Mouse (Mus musculus) G1E (cell line): ENCODE results near the gene Doxl2. TPM values are rescaled to one million over a fixed set of nuclear protein-coding genes. Genes with fewer than 3 reads are reported as not detected.

Experiments used
- ATAC-seq: 2 replicates; pipeline ENCODE4 v1.8.0; 2016; ENCODE audit warnings: mild to moderate bottlenecking; ENCODE audit not compliant: insufficient number of reproducible peaks, poor library complexity, low FRiP score, severe bottlenecking; ENCODE audit errors: extremely low read depth
- DNase-seq: peaks from one replicate; pipeline ENCODE4 v3.0.0; 2012; ENCODE audit warnings: low spot score
- H3K27me3 ChIP-seq: 2 replicates; pipeline ENCODE4 v1.6.1; 2012; ENCODE audit warnings: mild to moderate bottlenecking, low read length, inconsistent platforms; ENCODE audit not compliant: insufficient read depth
- H3K36me3 ChIP-seq: replicated peaks from 2 replicates; pipeline ENCODE3; 2012; ENCODE audit warnings: mild to moderate bottlenecking, inconsistent platforms
- H3K4me1 ChIP-seq: 2 replicates; pipeline ENCODE4 v1.6.1; 2012; ENCODE audit warnings: low read depth, low read length, inconsistent platforms, mixed read lengths; ENCODE audit not compliant: insufficient read depth
- H3K4me3 ChIP-seq: 2 replicates; pipeline ENCODE4 v1.5.1; 2012; ENCODE audit warnings: low read depth, mild to moderate bottlenecking, inconsistent platforms, low read length, moderate library complexity, mixed read lengths
- H3K9me3 ChIP-seq: replicated peaks from 2 replicates; pipeline ENCODE4 v1.6.1; 2012; ENCODE audit warnings: inconsistent platforms
- CTCF ChIP-seq: IDR thresholded peaks from 2 replicates; pipeline ENCODE4 v1.5.1; 2012; ENCODE audit warnings: low read depth, low read length, inconsistent platforms, mixed read lengths
- GATA1 ChIP-seq: IDR thresholded peaks from 2 replicates; pipeline ENCODE4 v1.6.1; 2012; ENCODE audit warnings: borderline replicate concordance, low read length, inconsistent platforms, mixed read lengths
- GATA2 ChIP-seq: IDR thresholded peaks from 2 replicates; pipeline ENCODE4 v1.6.1; 2012; ENCODE audit warnings: low read depth, low read length, inconsistent platforms, borderline replicate concordance
- POLR2AphosphoS5 ChIP-seq: IDR thresholded peaks from 2 replicates; pipeline ENCODE4 v1.6.1; 2012; ENCODE audit warnings: low read depth, low read length, inconsistent platforms; ENCODE audit not compliant: insufficient replicate concordance
- TAL1 ChIP-seq: conservative IDR thresholded peaks from 2 replicates; pipeline ENCODE4 v1.6.1; 2012; ENCODE audit warnings: low read depth, low read length, inconsistent platforms, mixed read lengths
- polyA plus RNA-seq: library from polyadenylated mRNA; stranded (reverse); fragments of >175 nt; gene quantifications from 2 replicates; pipeline ENCODE4 v1.2.3, GENCODE M21; 2012
- total RNA-seq, 2 experiments: library from RNA; stranded (forward) in 1 of 2; stranded (reverse) in 1 of 2; fragments of 200-1000 nt in 1 of 2; fragments of >200 nt in 1 of 2; fragmentation: Nextera tagmentation in 1 of 2; gene quantifications; 2 replicates each; pipeline ENCODE4 v1.2.3; 2014 to 2017

Doxl2 gene
- total and polyA plus RNA-seq, 3 experiments, result not detected

DNA sequence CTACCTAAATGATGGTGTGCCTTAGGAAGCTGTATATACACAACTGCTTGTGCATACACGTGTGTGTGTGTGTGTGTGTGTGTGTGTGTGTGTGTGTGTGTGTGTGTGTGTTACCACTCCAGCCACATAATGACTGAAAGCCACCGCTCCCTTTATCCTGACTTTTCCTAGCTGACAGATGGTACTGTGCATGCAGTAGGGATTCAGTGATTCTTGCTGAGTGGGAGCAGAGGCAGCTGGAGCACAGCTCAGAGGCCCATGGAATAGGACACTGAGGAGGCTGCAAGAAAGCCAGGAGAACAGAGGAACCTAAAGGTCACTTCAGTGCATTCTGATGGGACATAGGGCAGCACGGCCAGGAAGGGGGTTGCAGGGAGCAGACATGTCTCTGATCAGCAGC lies 7.5 kb downstream of the Doxl2 start:
- ATAC-seq (no peak), DNase-seq (no peak)
- Histone ChIP-seq H3K36me3 (no peaks in the 10 kb centered on the region), H3K4me3 (no peak overlapping the region), H3K9me3 (no peaks in the 10 kb centered on the region), H3K4me1 (no peaks in the 10 kb centered on the region), H3K27me3 (no peaks in the 10 kb centered on the region)
- TF ChIP-seq GATA2 (no peak), POLR2AphosphoS5 (no peak), GATA1 (no peak), TAL1 (no peak), CTCF (no peak)

DNA sequence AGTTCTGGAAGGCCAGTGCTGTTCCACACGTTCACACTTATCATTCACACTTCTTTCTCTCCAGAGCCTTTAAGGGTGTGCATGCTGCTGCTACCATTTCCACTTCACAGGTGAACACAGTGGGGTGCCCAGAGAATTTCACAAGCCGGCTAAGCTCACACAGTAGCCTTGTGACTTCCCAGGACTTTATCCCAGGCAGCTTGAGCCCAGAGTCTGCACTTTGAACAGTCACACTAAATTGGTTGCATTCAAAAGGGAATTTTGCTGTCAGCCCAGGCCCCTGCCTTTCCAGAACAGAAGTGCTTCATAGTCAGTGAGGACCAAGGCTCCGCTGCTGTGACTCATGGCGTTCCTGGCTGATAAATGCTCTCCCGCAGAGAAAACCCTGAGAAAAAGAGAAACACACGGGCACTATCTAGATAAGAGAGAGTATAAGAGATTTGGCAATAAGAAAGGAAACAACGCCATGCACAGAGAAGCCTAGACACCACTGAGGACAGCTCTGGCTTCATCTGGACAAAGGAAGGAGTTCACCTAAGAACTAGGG lies 11.8 kb downstream of the Doxl2 start, which contains the start of gene Svs1:
Gene Svs1 (plus strand): TSS at position 418 of the 547 bp plus-strand sequence.
- Histone ChIP-seq H3K9me3 (no peaks in the 10 kb centered on the region), H3K36me3 (no peaks in the 10 kb centered on the region), H3K4me3 (no peak within 1 kb of the TSS), H3K4me1 (no peaks in the 10 kb centered on the region), H3K27me3 (no peaks in the 10 kb centered on the region)
- TF ChIP-seq GATA2 (no peak), TAL1 (no peak), GATA1 (no peak), CTCF (no peak), POLR2AphosphoS5 (no peak)
- ATAC-seq, result no peak
- DNase-seq, result no peak

GRCm38 (mm10) chr6:48989971-48990370 lies 15.2 kb downstream of the Doxl2 start:
- no peaks in the 10 kb centered on the region for H3K36me3 ChIP-seq
- H3K4me3 ChIP-seq, result no peak overlapping the region
- H3K27me3 ChIP-seq, result peaks cover 5% of the 10 kb centered on the region; the same call in 1 of the 2 replicates
- no peaks in the 10 kb centered on the region for H3K4me1 ChIP-seq
- DNase-seq (no peak), ATAC-seq (no peak)
- H3K9me3 ChIP-seq, result no peaks in the 10 kb centered on the region
- TF ChIP-seq POLR2AphosphoS5 (no peak), GATA2 (no peak), TAL1 (no peak), CTCF (no peak), GATA1 (no peak)

GRCm38 (mm10) chr6:48991991-48992390 lies 17.2 kb downstream of the Doxl2 start:
- H3K4me3 ChIP-seq, result no peak overlapping the region
- H3K4me1 ChIP-seq, result no peaks in the 10 kb centered on the region
- H3K9me3 ChIP-seq, result no peaks in the 10 kb centered on the region
- ATAC-seq, result no peak
- TF ChIP-seq TAL1 (no peak), CTCF (no peak), GATA1 (no peak), GATA2 (no peak), POLR2AphosphoS5 (no peak)
- H3K36me3 ChIP-seq, result no peaks in the 10 kb centered on the region
- peaks cover 5% of the 10 kb centered on the region; the same call in 1 of the 2 replicates for H3K27me3 ChIP-seq
- no peak for DNase-seq

- TF ChIP-seq CTCF, result no peak
- no peak for TF ChIP-seq GATA2
- TF ChIP-seq POLR2AphosphoS5, result no peak
- TF ChIP-seq TAL1, result no peak
- TF ChIP-seq GATA1, result no peak
Measured at GRCm38 (mm10) chr6:48998186-48998585, 23.4 kb downstream of the Doxl2 start.

DNA sequence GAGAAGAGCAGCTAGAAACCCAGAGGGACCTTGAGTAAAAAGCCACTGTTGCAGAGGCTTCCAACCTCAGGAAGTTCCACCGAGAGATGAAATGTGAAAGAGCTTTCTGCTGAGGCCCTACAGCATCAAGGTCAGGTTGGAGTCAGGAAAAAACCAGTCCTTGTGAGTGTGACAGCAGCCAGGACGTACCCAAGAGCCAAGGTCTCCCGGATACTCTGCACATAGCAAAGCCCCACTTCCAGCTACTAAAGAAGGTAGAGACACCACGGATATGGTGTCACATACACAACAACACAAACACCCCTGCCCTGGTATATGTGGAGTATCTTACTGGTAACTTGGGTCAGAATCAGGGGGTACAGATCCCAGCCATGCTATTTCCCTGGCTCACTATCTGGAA lies 24.0 kb downstream of the Doxl2 start:
- Histone ChIP-seq H3K36me3 (no peaks in the 10 kb centered on the region), H3K27me3 (peaks cover 10% of the 10 kb centered on the region), H3K4me1 (no peaks in the 10 kb centered on the region), H3K4me3 (no peak overlapping the region), H3K9me3 (no peaks in the 10 kb centered on the region)
- no peak for TF ChIP-seq TAL1
- no peak for TF ChIP-seq GATA1
- no peak for TF ChIP-seq CTCF
- no peak for TF ChIP-seq POLR2AphosphoS5
- no peak for ATAC-seq
- no peak for DNase-seq

More at GRCm38 (mm10) chr6:48998186-48998585, 23.4 kb downstream of the Doxl2 start:
- peaks cover 10% of the 10 kb centered on the region for H3K27me3 ChIP-seq
- H3K4me3 ChIP-seq, result no peak overlapping the region
- H3K36me3 ChIP-seq, result no peaks in the 10 kb centered on the region
- ATAC-seq, result no peak
- no peaks in the 10 kb centered on the region for H3K9me3 ChIP-seq
- DNase-seq, result no peak
- H3K4me1 ChIP-seq, result no peaks in the 10 kb centered on the region

- Histone ChIP-seq H3K36me3 (no peaks in the 10 kb centered on the region), H3K27me3 (peaks cover 5% of the 10 kb centered on the region; the same call in 1 of the 2 replicates), H3K9me3 (no peaks in the 10 kb centered on the region), H3K4me3 (no peak overlapping the region), H3K4me1 (0 out of 2 replicates have a peak, but pooled peaks cover 3% of the 10 kb centered on the region)
- TF ChIP-seq TAL1 (no peak), CTCF (no peak), GATA1 (no peak), POLR2AphosphoS5 (no peak), GATA2 (no peak)
- no peak for ATAC-seq
- DNase-seq, result no peak
Measured at GRCm38 (mm10) chr6:49003381-49003780, 28.6 kb downstream of the Doxl2 start.
